Mouse (Mus musculus): ENCODE measurements around the gene Pgap2. TPM values are rescaled to one million over a fixed set of nuclear protein-coding genes. Genes with fewer than 3 reads are reported as not detected.
A peak's percentile ranks its signal among the peaks of the same experiment; 100 is the strongest.

Gene Pgap2
- 10 to 100 TPM; 43.2 to 47.4 TPM for total RNA-seq (2021)

- DNase-seq = peak; percentile 99
Measured at GRCm38 (mm10) chr7:102209756-102210721, at the start of gene Pgap2, which contains the start of gene Nup98. Gene Pgap2, plus strand, starts transcription at chr7:102210208. Gene Nup98, minus strand, starts transcription at chr7:102210176.

- no peak for DNase-seq
Measured at GRCm38 (mm10) chr7:102170300-102170699, 39.7 kb upstream of the Pgap2 start.

- no peak for DNase-seq
Measured at GRCm38 (mm10) chr7:102183849-102184248, 26.2 kb upstream of the Pgap2 start.

- DNase-seq = no peak
Measured at GRCm38 (mm10) chr7:102192356-102192755, 17.7 kb upstream of the Pgap2 start.

GRCm38 (mm10) chr7:102200576-102200975 is 9.4 kb upstream of the Pgap2 start:
- DNase-seq = no peak

GRCm38 (mm10) chr7:102200996-102201785 is 8.8 kb upstream of the Pgap2 start:
- DNase-seq = no peak

- no peak for DNase-seq
Measured at GRCm38 (mm10) chr7:102204296-102204857, 5.6 kb upstream of the Pgap2 start.

GRCm38 (mm10) chr7:102205646-102206045 is 4.4 kb upstream of the Pgap2 start:
- DNase-seq = no peak

- DNase-seq = no peak
Measured at GRCm38 (mm10) chr7:102208806-102209363, 1.1 kb upstream of the Pgap2 start.

GRCm38 (mm10) chr7:102211071-102211470 is 1.1 kb downstream of the Pgap2 start:
- no peak for DNase-seq

GRCm38 (mm10) chr7:102221899-102222298 is 11.9 kb downstream of the Pgap2 start:
- no peak for DNase-seq

GRCm38 (mm10) chr7:102222336-102222735 is 12.3 kb downstream of the Pgap2 start:
- DNase-seq = peak; percentile 59

- DNase-seq = peak; percentile 73
Measured at GRCm38 (mm10) chr7:102222830-102223556, 13.0 kb downstream of the Pgap2 start.

- peak; percentile 42 for DNase-seq
Measured at GRCm38 (mm10) chr7:102223883-102224738, 14.1 kb downstream of the Pgap2 start.

- no peak for DNase-seq
Measured at GRCm38 (mm10) chr7:102226051-102226450, 16.0 kb downstream of the Pgap2 start.

GRCm38 (mm10) chr7:102228049-102228670 is 18.2 kb downstream of the Pgap2 start:
- no peak for DNase-seq

- DNase-seq = no peak
Measured at GRCm38 (mm10) chr7:102229814-102230213, 19.8 kb downstream of the Pgap2 start.

- no peak for DNase-seq
Measured at GRCm38 (mm10) chr7:102233059-102233458, 23.1 kb downstream of the Pgap2 start.

GRCm38 (mm10) chr7:102238686-102239286 is 28.8 kb downstream of the Pgap2 start:
- DNase-seq = no peak

- DNase-seq = no peak
Measured at GRCm38 (mm10) chr7:102239591-102239990, 29.6 kb downstream of the Pgap2 start.

Data from heart, postnatal 4 days (tissue).